Comparison of ENCODE assay signal across 8 mouse cellular contexts in genomic region chr11:114205192-114205591, GRCm38 (mm10).
DNase-seq lines count a peak whose midpoint lies in the region; ATAC-seq and TF ChIP-seq lines count a peak whose summit lies in the region.

No protein-coding gene starts in this region.

- no peaks in the 10 kb centered on the region for H3K4me1 ChIP-seq in kidney, embryonic 14.5 days (ENCODE audit: control insufficient read depth, insufficient read depth, low read length)
- H3K4me1 ChIP-seq in liver, embryonic 14.5 days (replicated peaks; ENCODE audit: control insufficient read depth in 2 of 2, insufficient read depth in 2 of 2, low read length in 1 of 2) = no peaks in the 10 kb centered on the region
- peaks cover 7% of the 10 kb centered on the region; the same call in 1 of the 2 replicates for H3K4me1 ChIP-seq in spleen, adult 2 months (ENCODE audit: control insufficient read depth, insufficient read depth, insufficient read length)

- no peak overlapping the region for H3K4me2 ChIP-seq in kidney, embryonic 14.5 days (replicated peaks; ENCODE audit: low read depth, low read length)
- H3K4me2 ChIP-seq in liver, embryonic 14.5 days (ENCODE audit: low read depth) = no peak overlapping the region

- ATAC-seq in kidney, embryonic 14.5 days (ENCODE audit: low FRiP score, low TSS enrichment) = no peak; the same call in 1 of the 2 replicates
- ATAC-seq in liver, embryonic 14.5 days (ENCODE audit: insufficient read depth) = no peak

- no peak for TF ChIP-seq POLR2A in spleen, adult 2 months (IDR thresholded peaks at IDR 0.05; ENCODE audit: low read depth, low read length)

- no peak for TF ChIP-seq EP300 in liver, embryonic 14.5 days (IDR thresholded peaks at IDR 0.05; ENCODE audit: low read depth)

- H3K4me3 ChIP-seq in kidney, embryonic 14.5 days (ENCODE audit: low read length) = no peak overlapping the region
- no peak overlapping the region for H3K4me3 ChIP-seq in liver, embryonic 14.5 days (ENCODE audit: insufficient read depth in 1 of 2, low read depth in 2 of 2, low read length in 2 of 2)
- no peak overlapping the region for H3K4me3 ChIP-seq in spleen, adult 2 months (ENCODE audit: extremely low read depth, insufficient read depth, insufficient read length)

- H3K27ac ChIP-seq in kidney, embryonic 14.5 days (ENCODE audit: low read depth, low read length) = no peak overlapping the region
- H3K27ac ChIP-seq in liver, embryonic 14.5 days = no peak overlapping the region
- no peak overlapping the region for H3K27ac ChIP-seq in spleen, adult 2 months (ENCODE audit: insufficient read depth, low read length)

- TF ChIP-seq CTCF in liver, embryonic 14.5 days (IDR thresholded peaks at IDR 0.05; ENCODE audit: low read depth) = peak; percentile 85
- peak; percentile 86; the same call in 1 of the 2 replicates for TF ChIP-seq CTCF in spleen, adult 2 months (IDR thresholded peaks at IDR 0.05; ENCODE audit: extremely low read depth, insufficient read depth, insufficient read length, insufficient replicate concordance)

- H3K36me3 ChIP-seq in kidney, embryonic 14.5 days (ENCODE audit: control insufficient read depth, insufficient read depth, low read length) = no peaks in the 10 kb centered on the region
- no peaks in the 10 kb centered on the region for H3K36me3 ChIP-seq in liver, embryonic 14.5 days (replicated peaks; ENCODE audit: control insufficient read depth, insufficient read depth, low read depth)
- H3K36me3 ChIP-seq in spleen, adult 2 months (ENCODE audit: control insufficient read depth, insufficient read depth, low read length) = no peaks in the 10 kb centered on the region

- H3K9ac ChIP-seq in kidney, embryonic 14.5 days (ENCODE audit: low read depth, low read length) = no peak overlapping the region
- no peak overlapping the region for H3K9ac ChIP-seq in liver, embryonic 14.5 days (replicated peaks)

- WGBS in kidney, embryonic 14.5 days = 41% methylated on average over 2 of the region's 2 CpGs
- 43% methylated on average over 2 of the region's 2 CpGs for WGBS in liver, embryonic 14.5 days (ENCODE audit: insufficient replicate concordance)
- 50% methylated on average over 2 of the region's 2 CpGs for WGBS in spleen, adult 2 months

- H3K27me3 ChIP-seq in kidney, embryonic 14.5 days (ENCODE audit: control insufficient read depth, insufficient read depth, low read length) = no peaks in the 10 kb centered on the region
- no peaks in the 10 kb centered on the region for H3K27me3 ChIP-seq in liver, embryonic 14.5 days (ENCODE audit: control insufficient read depth, insufficient read depth, low read length)
- H3K27me3 ChIP-seq in spleen, adult 2 months (ENCODE audit: control insufficient read depth, insufficient read depth, low read length) = no peaks in the 10 kb centered on the region

- peak; percentile 42 for DNase-seq in kidney, adult 18-20 months
- peak; percentile 30 to 37 for DNase-seq in CD8-positive naive resting alpha-beta T cell, adult 2 months (ENCODE audit: low read depth in 2 of 2, low spot score in 2 of 2)
- peak; percentile 79 for DNase-seq in R1 (ENCODE audit: low read depth, low spot score)
- DNase-seq in embryo, embryonic 10.5 days (ENCODE audit: low spot score) = peak; percentile 72
- peak in 2 of 3 experiments; percentile 10 to 17 for DNase-seq in liver, embryonic 14.5 days (ENCODE audit: low read depth in 3 of 3, low spot score in 3 of 3)
- peak; percentile 60 to 72 for DNase-seq in spleen, adult 2 months (ENCODE audit: low read depth in 1 of 2, low spot score in 2 of 2)
- no peak for DNase-seq in frontal cortex, postnatal 10 days (ENCODE audit: low spot score in 2 of 2)

- H3K9me3 ChIP-seq in kidney, embryonic 14.5 days (ENCODE audit: control insufficient read depth, low read length) = no peaks in the 10 kb centered on the region
- H3K9me3 ChIP-seq in liver, embryonic 14.5 days (ENCODE audit: control insufficient read depth, low read length) = no peaks in the 10 kb centered on the region

Comparison
In these comparisons a context has a peak if more than half of its experiments do, and no peak if none do; other contexts are left out.
1. DNase-seq: peak in kidney, adult 18-20 months (single experiment), CD8-positive naive resting alpha-beta T cell, adult 2 months (2 of 2), R1 (single experiment), embryo, embryonic 10.5 days (single experiment), liver, embryonic 14.5 days (2 of 3) and spleen, adult 2 months (2 of 2); none in frontal cortex, postnatal 10 days (0 of 2).